Mouse (Mus musculus) right cerebral cortex, postnatal 10 days (tissue): ENCODE results near the gene Chka.

ENCODE experiments used
- DNase-seq, 2 experiments: peaks; one replicate each; pipeline ENCODE4 v3.0.0; 2021; ENCODE audit warnings: low spot score in 2 of 2

Gene Chka

GRCm38 (mm10) chr19:3846676-3847604 is 4.6 kb upstream of the Chka start:
- DNase-seq, result no peak

GRCm38 (mm10) chr19:3847711-3848110 is 3.9 kb upstream of the Chka start:
- no peak for DNase-seq

GRCm38 (mm10) chr19:3848207-3848808 is 3.3 kb upstream of the Chka start:
- no peak for DNase-seq

DNA sequence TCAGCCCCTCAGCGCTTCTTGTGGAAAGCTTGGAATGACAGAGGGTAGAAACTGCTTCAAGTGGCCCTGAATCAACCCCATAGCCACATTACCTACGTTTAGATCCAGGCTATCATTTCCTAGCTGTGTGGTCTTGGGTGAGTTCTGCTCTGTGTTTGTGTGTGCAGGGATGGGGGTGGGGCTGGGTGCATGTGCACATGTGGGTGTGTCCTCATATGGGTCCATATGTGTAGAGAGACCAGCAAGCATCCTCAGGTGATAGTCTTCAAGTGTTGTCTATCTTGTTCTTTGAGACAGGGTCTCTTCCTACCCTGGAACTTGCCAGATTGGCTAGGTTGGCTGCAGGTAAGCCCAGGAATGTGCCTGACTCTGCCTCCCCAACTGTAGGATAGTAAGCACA is 2.3 kb upstream of the Chka start:
- no peak for DNase-seq

DNA sequence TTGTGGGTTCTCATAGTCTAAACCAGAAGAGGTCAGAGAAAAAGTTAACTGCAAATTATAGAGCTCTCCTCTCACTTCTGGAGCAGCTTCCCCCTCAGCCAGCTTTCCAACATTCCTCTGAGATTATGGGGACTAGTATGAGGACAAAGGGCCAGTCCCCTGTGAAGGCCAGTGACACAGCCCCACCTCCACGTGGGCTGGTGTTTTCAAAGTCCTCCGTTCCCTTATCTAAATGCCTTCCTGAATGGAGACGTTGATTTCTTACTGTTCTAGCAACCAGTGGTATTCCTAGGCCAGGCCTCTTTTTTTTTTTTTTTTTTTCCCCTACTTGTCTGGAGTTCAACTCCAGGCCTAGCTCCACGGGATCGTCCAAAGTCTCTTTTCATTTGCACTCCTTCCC is 1.5 kb upstream of the Chka start:
- DNase-seq, result no peak

DNA sequence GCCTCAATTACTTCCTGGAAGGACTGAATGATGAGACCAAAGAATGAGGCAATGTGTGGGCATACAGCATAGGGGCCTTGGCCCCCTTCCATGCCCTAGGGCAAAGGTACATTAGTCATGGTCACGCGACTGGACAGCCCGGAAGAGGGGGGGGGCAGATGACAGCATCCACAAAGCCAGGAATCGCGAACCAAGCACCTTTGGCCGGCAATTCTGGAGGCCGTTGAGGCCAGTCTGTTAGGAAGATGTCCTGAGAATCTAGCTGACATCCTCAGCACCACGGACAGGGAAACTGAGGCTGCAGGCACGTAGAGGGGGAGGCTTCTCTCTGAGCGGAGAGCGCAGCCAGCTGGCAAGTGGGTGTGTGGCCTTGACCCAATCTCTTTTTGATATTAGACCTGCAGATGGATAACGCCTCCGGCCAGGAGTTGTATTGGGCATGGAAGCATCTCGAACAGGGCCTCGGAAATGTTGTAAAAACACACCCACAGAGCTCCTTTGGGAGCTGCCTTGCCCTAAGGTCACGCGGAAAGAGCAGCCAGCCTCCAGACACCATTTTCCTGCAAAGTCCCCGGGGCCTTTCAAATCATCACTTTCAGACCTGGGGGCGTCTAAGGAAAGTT is 615 bp upstream of the Chka start:
- DNase-seq, result peak; percentile 40 to 62

DNA sequence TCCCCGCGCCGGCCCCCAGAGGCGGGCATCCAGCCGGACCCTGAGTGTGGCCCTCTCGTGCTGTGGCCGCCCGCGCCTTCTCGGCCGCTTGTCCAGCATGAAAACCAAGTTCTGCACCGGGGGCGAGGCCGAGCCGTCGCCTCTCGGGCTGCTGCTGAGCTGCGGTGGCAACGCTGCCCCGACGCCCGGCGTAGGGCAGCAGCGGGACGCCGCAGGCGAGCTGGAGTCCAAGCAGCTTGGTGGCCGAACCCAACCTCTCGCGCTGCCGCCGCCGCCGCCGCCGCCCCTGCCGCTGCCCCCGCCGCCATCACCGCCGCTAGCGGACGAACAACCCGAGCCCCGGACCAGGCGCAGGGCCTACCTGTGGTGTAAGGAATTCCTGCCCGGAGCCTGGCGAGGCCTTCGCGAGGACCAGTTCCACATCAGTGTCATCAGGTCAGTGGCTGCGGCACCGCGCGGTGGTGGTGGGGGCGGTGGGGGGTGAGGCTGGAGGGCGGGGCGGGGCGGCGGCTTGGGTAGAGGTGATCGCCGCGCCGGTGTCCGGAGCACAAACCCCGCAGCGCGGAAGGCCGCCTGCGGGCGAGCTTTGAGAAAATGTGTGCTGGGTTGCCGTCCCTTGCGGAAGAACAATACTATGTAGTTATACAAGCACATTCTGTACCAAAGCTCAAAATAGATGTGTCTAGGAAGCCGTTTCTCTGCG is 557 bp downstream of the Chka start:
- peak; percentile 62 to 68 for DNase-seq

DNA sequence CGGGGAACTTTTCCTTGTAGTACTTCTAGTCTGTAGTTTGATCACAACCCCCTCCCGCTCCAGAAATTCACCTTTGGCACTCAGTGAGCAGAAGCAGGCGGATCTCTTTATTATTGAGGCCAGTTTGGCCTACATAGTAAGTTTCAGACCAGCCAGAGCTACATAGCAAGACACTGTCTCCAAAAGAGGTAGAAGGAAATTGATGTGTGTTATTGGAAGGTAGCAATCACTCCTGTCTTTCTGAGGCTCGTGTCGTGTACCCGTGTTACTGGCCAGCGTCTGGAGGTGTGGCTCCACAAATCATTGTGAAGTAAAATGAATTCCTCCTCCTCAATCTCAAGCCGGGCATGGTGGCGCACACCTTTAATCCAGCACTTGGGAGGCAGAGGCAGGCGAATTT is 1.5 kb downstream of the Chka start:
- no peak for DNase-seq

DNA sequence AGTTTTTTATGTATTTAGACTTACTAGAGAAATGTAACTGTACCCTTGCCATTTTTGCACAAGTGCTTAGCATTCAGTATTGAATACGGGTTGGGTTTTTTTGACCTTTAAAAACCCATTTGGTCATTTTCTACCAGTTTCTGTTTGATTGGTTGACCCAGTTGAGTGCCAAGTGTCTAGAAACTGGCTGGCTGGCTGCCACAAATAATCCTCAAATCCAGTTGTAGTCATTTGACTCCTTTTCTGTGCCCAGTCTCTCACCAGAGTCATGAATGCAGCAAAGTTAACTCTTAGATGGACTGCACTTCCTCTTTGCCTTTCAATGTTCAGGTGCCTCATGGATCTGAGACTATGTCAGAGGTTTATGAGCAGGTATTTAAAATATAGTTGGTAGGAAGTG is 2.3 kb downstream of the Chka start:
- peak; percentile 51 to 55 for DNase-seq

- DNase-seq, result no peak
Measured at GRCm38 (mm10) chr19:3855091-3855490, 3.5 kb downstream of the Chka start.

GRCm38 (mm10) chr19:3855601-3856000 is 4.0 kb downstream of the Chka start:
- peak; percentile 66 to 70 for DNase-seq

GRCm38 (mm10) chr19:3857220-3857619 is 5.6 kb downstream of the Chka start:
- no peak for DNase-seq

GRCm38 (mm10) chr19:3862713-3863112 is 11.1 kb downstream of the Chka start:
- DNase-seq, result no peak

GRCm38 (mm10) chr19:3864960-3865359 is 13.4 kb downstream of the Chka start:
- no peak for DNase-seq

- DNase-seq, result peak in 1 of 2 experiments; percentile 60
Measured at GRCm38 (mm10) chr19:3868290-3868689, 16.7 kb downstream of the Chka start.

GRCm38 (mm10) chr19:3871468-3871867 is 19.9 kb downstream of the Chka start:
- DNase-seq, result no peak

DNA sequence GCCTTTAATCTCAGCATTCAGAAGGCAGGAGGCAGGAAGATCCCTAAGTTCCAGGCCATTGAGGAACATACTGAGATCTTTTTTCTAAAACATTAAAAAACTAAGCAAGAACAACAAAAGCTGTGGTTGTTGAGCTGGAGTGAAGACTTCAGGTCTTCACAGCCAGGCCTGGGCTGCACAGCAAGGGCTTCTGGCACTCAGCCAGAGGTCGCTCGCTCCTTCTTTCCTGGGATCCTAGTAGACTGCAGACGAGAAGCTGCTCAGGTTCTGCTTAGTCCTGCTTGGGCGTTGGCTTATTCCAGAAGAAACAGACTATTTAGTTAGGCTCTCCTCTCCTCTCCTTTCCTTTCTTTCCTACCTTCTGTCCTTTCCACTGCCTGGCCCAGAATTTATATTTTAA is 20.8 kb downstream of the Chka start:
- DNase-seq, result no peak

- DNase-seq, result no peak
Measured at GRCm38 (mm10) chr19:3875045-3875444, 23.5 kb downstream of the Chka start.

GRCm38 (mm10) chr19:3880054-3880848 is 28.7 kb downstream of the Chka start:
- no peak for DNase-seq

DNA sequence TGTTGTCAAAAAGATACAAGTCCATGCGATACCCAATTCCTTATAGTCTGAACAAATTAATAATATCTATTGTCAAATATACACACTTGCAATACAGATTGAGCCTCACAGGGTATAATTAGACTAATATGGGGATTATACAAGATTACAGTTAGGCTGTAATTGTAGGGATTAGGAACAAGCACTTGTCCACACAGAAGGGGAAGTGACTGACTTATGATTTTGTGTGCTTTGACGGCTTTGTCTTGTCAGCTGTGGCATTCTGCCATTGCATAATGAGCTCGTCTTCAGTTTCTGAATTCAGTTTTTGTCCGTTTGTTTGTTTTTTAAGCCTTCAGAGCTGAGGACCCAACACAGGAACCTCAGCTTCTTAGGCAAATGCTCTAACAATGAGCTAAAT is 30.6 kb downstream of the Chka start:
- DNase-seq, result no peak

GRCm38 (mm10) chr19:3884325-3884990 is 32.9 kb downstream of the Chka start:
- DNase-seq, result no peak
